Mouse (Mus musculus) c-Kit-positive CD71-negative TER-119-negative erythroid progenitor cells, embryonic 14.5 days (primary cell): Measurements from ENCODE around the gene Fgfr2.

Source experiments
- DNase-seq: peaks from one replicate; pipeline ENCODE4 v3.0.0-alpha.2; 2013; ENCODE audit warnings: low read depth

The Fgfr2 gene

DNA sequence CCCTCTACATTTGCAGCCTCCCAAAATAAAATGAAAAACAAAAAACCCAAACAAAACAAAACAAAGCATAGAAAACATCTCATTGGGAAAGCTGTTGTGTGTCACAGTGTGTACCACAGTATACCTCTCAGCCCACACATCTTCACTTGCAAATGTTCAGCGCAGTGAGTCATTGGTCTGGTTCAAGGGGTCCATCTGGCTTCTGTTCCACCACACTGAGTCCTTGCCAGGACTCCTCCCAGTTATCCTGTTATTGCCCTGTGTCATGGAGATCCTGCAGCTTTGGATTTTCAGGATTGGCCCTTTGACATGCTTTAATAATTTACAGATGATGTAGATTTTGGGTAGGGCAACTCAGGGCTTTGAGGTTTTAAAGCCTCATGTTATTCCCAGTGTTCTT, 1435.8 kb downstream of the Fgfr2 start:
- no peak for DNase-seq

DNA sequence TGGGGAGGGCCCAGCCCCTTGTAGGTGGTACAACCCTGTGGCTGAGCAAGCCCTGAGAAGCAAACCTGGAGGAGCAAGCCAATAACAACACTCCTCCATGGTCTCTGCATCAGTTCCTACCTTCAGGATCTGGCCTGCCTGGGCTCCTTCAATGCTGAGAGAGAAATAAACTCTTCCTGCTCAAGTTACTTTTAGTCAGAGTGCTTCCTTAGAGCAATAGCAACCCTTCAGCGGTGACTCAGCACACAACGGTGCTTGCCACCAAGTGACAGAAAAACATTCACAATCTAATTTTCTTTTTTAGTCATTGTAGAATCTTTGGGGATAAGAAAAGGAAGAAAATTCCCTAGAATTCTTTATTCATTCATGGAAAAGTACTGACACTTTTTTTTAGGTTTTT, 1446.0 kb downstream of the Fgfr2 start:
- DNase-seq: no peak

DNA sequence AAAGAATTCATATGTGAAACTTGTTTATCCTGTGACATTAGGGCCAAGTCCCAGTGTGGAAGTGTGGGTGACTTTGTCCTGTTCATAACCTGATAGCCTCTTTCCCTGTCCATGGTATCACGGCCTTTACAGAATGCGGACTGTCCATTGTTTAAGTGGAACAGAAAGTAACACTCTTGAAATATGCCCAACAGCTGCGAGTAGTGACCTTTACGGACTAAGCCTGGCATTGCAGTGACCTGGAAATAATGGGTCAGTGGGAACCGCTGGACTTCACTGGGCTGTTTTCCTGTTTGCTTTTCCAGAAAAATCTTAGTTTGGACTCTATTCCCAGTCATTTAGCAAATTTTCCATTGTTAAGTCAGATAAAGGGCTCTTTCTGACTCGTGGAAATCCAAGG, 1452.6 kb downstream of the Fgfr2 start:
- no peak for DNase-seq

DNA sequence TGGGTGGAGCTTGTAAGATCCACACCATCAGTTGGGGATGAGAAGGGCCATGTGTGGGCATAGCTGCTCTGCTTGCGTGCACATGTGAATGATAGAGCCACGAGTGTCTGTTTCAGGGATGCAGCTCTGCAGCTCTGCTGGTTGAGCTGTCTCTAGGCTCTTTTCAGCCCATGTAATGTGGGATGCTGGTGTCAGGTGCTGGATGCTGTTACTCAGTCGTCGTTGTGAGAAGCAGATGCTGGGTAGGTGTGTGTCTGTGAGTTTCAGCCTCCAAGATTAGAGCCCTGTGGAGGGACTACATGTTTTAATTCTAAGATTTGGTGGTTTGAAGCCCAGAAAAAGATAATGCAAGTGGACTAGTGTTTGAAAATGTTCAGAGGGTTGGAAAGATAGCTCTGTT, 1453.8 kb downstream of the Fgfr2 start:
- no peak for DNase-seq

DNA sequence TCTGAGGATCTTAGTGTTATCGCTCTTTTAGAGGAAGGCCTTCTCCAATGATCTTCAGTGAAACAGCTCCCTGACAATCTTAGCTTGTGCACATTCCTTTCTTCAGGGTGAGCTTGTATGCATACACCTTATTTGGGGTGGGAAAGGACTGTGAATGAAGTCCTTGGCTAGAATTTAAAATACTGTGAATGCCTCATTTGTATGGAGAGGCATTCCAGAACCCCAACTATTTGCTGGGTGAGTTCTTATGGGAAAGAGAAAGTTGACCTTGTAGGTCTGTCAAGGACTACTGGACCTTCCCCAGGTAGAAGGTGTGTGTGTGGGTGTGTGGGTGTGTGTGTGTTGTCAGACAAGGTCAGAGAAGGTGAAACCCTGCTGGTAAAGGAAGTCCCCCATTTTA, 1462.4 kb downstream of the Fgfr2 start:
- no peak for DNase-seq

DNA sequence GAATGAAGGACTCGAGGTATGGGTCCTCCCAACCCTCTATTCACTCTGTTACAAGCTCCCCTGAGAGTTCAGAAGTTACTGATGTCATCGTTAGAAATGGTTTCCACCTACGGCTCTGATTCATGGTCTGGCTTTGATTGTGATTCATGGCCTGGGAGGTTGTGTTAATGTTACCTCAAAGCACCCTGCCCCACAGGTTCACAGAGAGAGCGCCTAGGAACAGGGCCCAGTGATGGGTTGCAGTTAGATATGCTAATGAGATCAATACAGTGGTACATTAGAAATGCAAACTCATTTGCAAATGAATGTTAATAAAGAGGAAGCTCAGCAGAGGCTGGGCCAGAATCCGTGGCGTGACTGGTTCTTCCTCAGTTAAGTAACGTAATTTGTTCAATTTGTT, 1467.1 kb downstream of the Fgfr2 start:
- no peak for DNase-seq

DNA sequence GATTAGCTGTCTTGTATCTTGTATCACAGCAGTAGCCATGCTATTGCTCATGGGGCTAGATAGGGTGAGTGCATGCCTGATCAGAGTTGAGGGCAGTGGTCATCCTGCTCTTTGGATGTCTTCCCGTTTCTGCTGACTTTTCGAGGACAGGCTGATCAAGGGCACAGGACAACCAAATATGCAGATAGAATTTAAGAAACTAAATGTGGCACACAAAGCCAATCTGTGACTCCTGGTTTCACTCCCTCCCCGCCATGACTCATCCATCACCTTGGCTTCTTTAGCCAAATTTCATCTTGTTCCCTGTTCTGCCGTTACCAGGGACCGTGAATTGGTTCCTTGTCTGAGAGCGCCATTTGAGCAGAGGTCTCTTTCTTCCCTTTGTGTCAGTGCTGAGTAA, 1469.7 kb downstream of the Fgfr2 start:
- no peak for DNase-seq

DNA sequence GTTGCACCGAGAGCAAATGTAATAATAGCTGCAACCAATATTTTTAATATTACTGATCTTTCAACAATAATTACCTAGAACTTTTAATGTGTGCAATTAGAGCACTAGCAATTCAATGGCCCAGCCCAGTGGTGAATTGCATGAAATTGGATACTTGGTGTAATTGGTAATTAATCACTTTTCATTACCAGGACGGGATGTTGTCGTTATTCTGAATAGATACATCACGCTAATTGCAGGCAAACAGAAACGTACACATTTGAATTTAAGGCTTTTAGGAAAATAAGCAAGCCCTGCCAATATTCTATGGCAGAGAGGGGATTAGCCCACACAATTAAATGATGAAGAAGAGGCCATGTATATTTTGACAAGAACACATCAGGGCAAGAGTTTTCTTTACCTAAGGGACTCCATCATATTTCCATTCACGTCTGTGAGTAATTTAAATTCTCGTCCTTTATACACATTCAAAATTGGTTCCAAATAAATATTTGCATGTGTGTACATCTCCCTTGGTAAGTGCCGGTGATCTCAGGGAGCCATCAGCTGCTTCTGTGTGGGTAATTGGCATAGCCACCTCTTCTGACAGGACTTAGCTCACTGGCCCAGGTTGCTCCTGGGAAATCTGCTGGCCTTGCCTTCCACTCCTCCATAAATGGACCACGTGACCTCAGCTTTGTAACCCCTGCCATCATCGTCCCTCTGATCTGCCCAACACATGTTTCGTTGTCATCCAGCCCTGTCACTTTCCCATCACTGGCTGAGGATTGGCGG, 1471.0 kb downstream of the Fgfr2 start:
- no peak for DNase-seq

DNA sequence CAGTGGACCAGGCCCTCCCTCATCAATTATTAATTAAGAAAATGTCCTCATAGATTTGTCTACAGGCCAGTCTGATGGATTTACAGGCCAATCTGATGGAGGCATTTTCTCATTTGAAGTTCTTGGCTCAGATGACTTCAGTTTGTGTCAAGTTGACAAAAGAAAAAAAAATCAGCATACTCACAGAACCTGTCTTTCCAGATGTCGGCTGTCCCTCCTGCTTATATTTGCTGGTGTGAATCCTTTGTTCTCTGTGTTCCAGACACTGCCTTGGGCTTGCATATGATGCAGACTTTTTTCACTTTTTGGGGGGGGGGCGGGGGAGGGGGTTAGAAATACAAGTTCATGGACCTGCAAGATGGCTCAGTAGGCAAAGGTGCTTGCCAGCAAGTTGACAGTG, 1472.9 kb downstream of the Fgfr2 start:
- no peak for DNase-seq

DNA sequence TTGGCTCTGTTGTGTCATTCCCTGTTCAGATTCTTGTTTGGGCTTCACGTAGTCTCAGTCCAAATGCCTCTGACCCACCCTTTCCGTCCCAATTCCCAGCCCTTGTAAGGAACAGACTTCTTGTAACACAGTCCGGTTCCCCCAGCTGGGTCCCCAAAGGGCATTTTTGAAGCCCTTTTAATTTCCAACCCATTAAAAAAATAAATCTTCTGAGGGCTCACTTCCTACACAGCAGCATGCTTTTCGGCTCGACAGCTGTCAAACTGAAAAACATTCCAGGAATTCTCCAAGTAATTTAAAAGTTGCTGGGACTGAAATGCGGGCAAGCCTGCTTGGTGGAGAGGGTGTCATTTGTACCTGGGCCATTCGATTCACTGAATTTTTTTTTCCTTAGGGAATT, 1474.9 kb downstream of the Fgfr2 start:
- no peak for DNase-seq

DNA sequence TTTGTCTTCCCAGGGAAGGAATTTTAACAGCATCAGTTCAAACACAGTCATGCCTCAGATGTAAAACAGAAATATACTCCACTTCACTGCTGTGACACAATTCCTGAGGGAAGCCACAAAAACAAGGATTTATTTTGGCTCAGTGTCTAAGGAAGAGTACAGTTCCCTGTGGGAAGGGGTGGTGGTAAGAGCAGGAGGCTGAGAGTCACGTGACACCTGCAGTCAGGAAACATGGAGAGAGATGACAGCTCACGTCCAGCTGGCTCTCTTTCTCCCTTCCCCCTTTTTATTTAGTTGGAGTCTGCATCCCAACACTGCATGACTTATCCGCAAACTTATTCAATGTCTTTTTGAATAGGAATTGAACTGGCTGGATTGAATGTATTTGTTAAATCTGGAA, 1475.6 kb downstream of the Fgfr2 start:
- no peak for DNase-seq

DNA sequence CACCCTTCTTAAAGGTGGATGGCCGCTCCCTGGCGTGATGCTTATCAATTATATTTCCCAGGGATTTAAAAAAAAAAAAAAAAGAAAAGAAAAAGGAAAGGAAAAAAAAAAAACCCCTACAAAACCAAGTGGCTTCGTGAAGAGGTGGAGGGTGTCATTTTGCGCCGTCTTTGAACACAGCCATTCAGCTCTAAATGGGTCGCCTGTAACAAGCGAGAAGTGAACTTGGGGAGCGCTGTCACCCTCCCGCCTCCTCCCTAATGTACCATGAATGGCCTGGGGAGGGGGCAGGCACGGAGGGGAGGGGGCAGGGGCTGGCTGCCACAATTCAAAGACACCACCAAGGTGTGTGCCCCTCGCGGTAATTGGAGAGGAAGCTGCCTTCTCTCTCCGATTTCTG, 1478.6 kb downstream of the Fgfr2 start:
- no peak for DNase-seq

DNA sequence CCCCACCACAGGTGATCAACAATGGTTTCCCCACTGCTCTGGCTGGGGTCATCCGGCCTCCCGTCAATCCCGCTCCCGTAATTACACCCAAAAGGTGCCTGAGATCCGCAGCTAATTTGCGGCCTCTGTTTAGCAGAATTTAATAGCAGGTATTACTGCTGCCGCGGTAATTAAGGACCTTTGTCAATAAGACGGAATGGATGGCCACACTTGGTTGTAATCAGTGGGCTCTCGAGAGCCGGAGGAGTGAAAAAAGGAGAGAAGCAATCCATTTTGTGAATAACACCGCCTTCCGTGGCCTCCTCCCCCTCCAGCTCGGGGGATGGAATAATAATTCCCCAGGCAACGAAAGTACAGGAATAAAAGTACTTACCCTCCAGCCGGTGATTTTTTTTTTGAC, 1479.1 kb downstream of the Fgfr2 start:
- DNase-seq: no peak

DNA sequence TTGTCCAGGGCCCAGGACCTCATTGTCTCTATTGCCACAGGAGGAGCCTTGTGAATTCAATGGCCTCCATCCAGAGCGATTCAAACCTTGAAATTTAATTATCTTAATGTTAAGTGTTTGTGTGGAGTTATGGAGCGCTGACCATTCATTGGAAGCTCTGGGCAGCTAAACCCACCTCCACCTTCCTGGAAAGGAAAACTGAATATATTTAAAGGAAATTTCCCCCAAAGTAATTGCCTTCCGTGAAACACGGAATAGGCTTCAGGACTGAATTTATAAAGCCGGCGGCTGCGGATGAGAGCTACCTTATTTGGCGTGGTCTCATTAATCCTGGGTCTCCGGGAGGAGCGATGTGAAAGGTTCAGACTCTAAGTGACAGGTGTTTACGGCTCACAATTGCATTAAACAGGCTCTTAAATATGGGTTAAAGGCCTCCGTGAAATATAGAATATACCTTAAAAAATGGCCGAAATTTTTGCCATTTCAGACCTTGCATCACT, 1479.8 kb downstream of the Fgfr2 start:
- DNase-seq: no peak

DNA sequence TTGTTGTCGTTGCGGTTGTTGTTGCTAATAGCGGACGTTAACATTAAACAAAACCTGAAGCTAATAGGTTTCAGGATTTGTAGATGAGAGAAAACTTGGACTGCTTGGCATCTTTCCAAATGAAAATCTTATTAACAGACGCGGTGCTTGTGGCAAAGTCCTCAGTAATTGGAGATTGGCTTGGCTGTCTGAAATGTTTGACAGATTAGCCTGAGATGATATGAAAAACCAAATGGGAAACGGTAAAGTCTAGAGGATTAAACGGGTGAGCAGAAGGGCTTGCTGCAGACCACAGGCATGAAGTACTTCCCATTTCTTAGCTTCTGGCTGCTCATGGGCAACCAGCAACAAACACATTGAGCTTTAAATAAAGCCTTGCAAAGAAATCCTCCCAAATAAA, 1493.6 kb downstream of the Fgfr2 start:
- no peak for DNase-seq

DNA sequence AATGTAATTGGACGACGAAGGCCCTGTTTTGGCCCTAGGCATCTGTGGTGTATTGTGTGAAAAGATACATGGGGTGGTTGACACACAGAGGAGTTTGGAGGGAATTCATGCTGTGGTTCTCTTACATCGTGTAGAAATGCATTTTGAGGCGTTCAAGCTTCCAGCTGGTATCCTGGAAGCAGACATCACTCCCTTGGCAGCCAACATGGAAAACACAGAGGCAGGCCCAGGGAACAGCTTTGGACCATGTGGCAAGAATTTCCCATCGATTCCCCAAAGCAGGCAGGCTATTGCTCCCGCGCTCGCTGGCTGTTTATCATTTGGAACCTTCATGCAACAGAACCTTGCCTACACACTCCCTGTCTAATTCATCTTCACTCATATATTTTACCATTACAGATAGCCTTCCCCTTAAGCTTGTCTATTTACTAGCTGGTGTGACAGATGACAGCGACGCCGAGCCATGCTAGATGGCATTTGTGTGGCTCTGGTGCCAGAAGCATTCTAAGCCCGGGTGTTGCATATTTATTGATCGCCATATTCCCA, 1494.2 kb downstream of the Fgfr2 start:
- no peak for DNase-seq

DNA sequence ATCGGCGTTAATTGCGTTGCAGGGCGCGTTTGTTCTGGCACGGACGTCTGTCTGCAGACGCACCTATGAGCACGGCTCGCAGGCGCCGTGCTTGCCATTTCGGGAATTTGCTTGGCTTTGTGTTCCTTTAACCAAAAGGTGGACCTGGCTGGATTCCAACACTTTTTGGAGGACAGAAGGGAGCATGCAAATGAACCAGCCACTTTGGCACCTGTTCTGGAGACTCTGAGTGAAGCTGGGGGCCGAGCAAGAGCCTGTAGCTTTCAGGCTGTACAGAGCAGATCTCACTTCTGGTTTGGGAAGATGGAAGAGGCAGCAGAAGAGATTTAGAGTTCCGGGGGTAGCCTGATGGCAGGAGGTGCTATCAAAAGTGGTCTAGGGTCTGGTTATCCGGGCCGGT, 1494.8 kb downstream of the Fgfr2 start:
- no peak for DNase-seq

DNA sequence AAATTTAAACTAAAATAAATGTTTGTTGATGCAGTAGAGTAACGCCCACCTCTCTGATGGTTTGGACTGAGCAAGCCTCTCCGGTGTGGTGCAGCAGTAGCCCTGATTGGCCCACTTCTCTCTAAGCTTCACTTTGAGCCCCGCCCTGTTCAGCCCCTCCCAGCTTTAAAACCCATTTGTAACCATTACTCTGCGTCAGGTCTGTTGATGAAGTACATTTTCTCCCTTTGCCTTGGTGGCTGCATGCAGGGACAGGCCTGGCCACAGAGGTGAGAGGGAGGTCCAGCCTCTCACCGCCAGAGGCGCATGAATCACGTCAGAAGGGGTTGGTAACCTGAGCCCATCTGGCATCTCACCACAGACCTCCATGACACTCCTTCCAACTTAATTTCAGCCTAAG, 1513.5 kb downstream of the Fgfr2 start:
- DNase-seq: no peak

DNA sequence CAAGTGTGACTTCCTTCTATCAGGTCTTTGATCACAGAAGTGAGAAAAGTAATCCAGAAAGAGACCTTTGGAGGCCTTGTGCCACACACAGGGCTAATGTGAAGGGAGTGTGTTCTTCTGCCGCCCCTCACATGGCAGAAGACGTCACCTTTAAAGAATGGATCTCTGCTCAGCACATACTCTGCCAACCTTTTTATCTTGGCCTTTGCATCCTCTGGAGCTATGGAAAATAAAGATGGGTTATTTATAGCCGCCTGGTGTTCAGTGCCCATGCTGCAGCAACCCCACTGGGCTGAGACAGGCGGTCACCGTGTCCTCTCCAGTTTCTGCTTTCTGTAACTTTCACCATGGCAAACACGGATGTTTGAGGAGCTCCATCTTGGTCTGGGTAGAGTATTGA, 1515.1 kb downstream of the Fgfr2 start:
- DNase-seq: no peak

DNA sequence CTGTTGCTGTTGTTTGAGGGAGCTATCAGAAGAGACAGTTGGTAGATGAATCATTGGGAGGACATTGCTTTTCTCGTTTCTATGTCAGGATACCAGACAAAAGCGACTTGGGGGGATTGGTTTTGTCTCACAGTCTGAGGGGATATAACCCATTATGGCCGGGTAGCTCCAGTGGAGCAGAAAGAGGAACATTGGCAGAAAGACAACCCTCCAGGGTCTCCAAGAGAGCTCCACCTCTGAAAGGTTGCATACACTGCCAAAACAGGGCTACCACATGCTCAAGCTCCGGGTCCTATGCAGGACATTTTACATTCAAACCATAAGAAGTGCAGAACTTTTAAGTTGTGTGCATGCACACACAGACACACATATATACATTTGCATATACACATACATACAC, 1517.7 kb downstream of the Fgfr2 start:
- DNase-seq: no peak

DNA sequence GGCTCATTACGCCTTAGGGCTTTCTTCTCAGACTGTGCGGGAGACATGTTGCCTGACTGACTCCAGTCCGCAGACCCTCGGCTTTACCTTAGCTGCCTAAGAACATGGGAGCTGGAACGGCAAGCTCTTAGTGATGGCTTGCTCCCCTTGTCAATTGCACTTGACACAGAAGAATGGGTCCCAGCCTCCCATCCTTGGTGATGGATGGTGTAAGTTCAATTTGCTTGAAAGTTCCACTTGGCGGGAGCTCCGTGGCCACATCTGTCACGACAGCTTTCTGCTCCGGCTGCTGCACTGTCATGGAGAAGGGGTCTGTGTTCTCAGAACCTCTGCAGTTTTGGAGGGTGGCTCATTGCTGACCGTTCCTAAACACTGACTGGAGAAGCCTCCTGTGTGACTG, 1518.2 kb downstream of the Fgfr2 start:
- DNase-seq: no peak

DNA sequence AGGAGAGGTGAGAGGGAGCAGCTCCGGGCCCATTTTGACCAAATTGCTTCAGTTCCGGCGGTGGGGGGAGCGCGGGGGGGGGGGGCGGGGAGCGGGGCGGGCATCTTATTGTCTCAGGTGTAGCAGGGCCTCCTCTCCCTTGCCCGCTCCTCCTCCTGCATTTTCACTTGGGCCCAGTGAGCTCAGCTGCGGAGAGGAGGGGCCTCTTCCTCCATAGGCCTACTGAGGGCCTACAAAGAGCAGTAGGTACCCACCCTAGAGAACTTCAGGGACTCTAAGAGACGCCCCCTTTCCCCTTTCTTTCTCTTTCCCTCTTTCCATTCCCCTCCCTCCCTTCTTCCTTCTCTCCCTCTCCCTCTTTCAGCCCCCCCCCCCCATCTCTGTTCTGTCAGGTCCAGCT, 1520.0 kb downstream of the Fgfr2 start:
- DNase-seq: no peak

DNA sequence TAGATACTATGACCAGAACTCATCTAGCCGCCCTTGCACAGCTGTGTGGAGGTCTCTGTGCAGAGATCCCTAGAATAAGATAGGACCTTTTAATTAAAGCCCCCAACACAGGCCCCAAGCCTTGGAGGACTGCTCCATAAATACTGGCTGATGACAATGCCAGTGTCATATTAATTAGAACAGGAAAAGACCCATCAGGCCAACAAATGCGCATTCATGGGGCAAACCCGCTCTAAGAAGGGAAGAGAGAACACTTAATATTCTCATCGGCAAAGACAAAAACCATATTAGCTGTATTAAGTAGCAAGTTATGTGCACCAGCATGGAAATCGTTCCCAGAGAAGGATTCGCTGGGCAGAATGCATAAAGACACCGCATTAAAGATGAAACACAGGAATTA, 1521.0 kb downstream of the Fgfr2 start:
- no peak for DNase-seq

DNA sequence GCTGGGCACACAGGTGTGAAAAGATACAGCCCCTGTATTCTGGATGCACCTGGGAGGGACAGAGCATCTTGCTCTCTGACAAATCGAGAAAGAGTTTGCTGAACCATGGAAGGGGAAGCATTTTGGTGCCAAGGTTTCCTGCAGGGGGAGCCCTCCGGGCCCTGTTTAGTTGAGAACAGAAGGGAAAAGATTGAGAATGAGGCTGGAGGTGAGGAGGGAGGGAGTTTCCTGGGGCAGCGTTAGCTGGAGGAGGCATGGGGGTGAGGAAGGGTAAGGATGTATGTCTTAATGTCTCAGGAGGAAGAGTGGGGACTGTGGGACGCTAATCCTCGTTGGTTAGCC, 1524.7 kb downstream of the Fgfr2 start:
- peak; percentile 5 for DNase-seq
